Mouse (Mus musculus): Measurements from ENCODE around the gene Aipl1.

- no peak for TF ChIP-seq POLR2A (IDR thresholded peaks at IDR 0.05; ENCODE audit: low read depth, low read length)
- no peak for TF ChIP-seq CTCF (IDR thresholded peaks at IDR 0.05; ENCODE audit: extremely low read depth, insufficient read depth, insufficient read length, insufficient replicate concordance)
These were observed 11.5 kb downstream of the Aipl1 start for GRCm38 (mm10) chr11:72025843-72026242.
